15 mouse cellular contexts compared by ENCODE assay signal in genomic region chr5:133802001-133802400, GRCm38 (mm10).
DNase-seq lines count a peak whose midpoint lies in the region; ATAC-seq and TF ChIP-seq lines count a peak whose summit lies in the region.
"Had no signal": no experiment of that assay in that cellular context is flagged by ENCODE, and none has a peak within 500 bp of the region (broad histone marks: within the 10 kb centered on the region; RNA-seq: fewer than 3 reads in every experiment).

No protein-coding gene starts in this region.

- no peaks in the 10 kb centered on the region for H3K36me3 ChIP-seq in ES-E14 (ENCODE audit: control insufficient read depth, insufficient read depth, low read length, poor library complexity, severe bottlenecking)
- H3K36me3 ChIP-seq: G1E; heart, embryonic 13.5 days; neural tube, embryonic 12.5 days had no signal

- no peaks in the 10 kb centered on the region for H3K9me3 ChIP-seq in ES-E14 (ENCODE audit: control insufficient read depth, insufficient read depth, low read depth, low read length)
- H3K9me3 ChIP-seq: neural tube, embryonic 12.5 days had no signal

- H3K4me1 ChIP-seq in lung, adult 2 months (ENCODE audit: control insufficient read depth, insufficient read depth, low read length), result no peaks in the 10 kb centered on the region
- H3K4me1 ChIP-seq in ES-E14 (ENCODE audit: control insufficient read depth in 2 of 2, insufficient read depth in 2 of 2, low read length in 2 of 2, poor library complexity in 1 of 2), result no peaks in the 10 kb centered on the region
- H3K4me1 ChIP-seq: heart, embryonic 13.5 days; neural tube, embryonic 12.5 days had no signal

- H3K9ac ChIP-seq in ES-E14 (ENCODE audit: insufficient read depth, low read depth, low read length, poor library complexity, severe bottlenecking), result no peak overlapping the region
- H3K9ac ChIP-seq: heart, embryonic 13.5 days; neural tube, embryonic 12.5 days had no signal

- TF ChIP-seq CTCF in lung, adult 2 months (IDR thresholded peaks at IDR 0.05; ENCODE audit: insufficient read depth, low read length), result 0 out of 2 replicates have a peak, but pooled peaks have one; percentile 1

- peak; percentile 68 for ATAC-seq in common myeloid progenitor, adult 5-6 weeks (replicated peaks; ENCODE audit: low read depth, poor library complexity, severe bottlenecking)
- ATAC-seq: inflammation-experienced regulatory T-cells, adult 6 months had no signal

- in situ Hi-C loops in ES-E14 (cut with MboI; ENCODE audit: low sequenced_read_pairs in 2 of 2, unreplicated experiment in 2 of 2), result no loop called here

- TF ChIP-seq POLR2A in lung, adult 2 months (IDR thresholded peaks at IDR 0.05; ENCODE audit: borderline replicate concordance, extremely low read depth, low read depth, low read length), result no peak

- H3K4me3 ChIP-seq in lung, adult 2 months (replicated peaks; ENCODE audit: extremely low read depth, low read depth, low read length), result no peak overlapping the region
- no peak overlapping the region for H3K4me3 ChIP-seq in ES-E14 (ENCODE audit: insufficient read depth in 1 of 2, low read depth in 1 of 2, low read length in 2 of 2, poor library complexity in 1 of 2, severe bottlenecking in 1 of 2)
- H3K4me3 ChIP-seq: heart, embryonic 13.5 days; neural tube, embryonic 12.5 days had no signal

- no peak overlapping the region for H3K27ac ChIP-seq in ES-E14 (ENCODE audit: insufficient read depth, low read depth, low read length, poor library complexity, severe bottlenecking)
- H3K27ac ChIP-seq: heart, embryonic 13.5 days; neural tube, embryonic 12.5 days had no signal

- peak; percentile 1 for DNase-seq in heart, adult 8-10 months (ENCODE audit: low spot score)
- DNase-seq in heart, postnatal 36 days, result no peak
- DNase-seq in lung, adult 2 months, result no peak
- no peak for DNase-seq in lung, postnatal 14 days
- DNase-seq in ES-E14 (ENCODE audit: low read depth, low spot score), result no peak
- DNase-seq in adrenal gland, adult 8-10 months, result no peak
- DNase-seq: cerebellum, adult 2 months; left cerebral cortex, postnatal 4 days; right cerebral cortex, postnatal 25 days; thymus, postnatal 36 days had no signal

- intact Hi-C loops in heart, postnatal 36 days (cut with DNase I), result loop anchor here (10.0 kb wide), 3 partner anchors 203 to 1567 kb away; no protein-coding TSS in a partner anchor

- WGBS in lung, adult 2 months, result 64% methylated on average over 3 of the region's 3 CpGs

TF ChIP-seq in ES-E14, 5 proteins besides CTCF, POLR2A, EP300 and RAD21:
- TF ChIP-seq HCFC1 (IDR thresholded peaks at IDR 0.05; ENCODE audit: borderline replicate concordance, insufficient read depth, low read length) (no peak), ZNF384 (IDR thresholded peaks at IDR 0.05; ENCODE audit: low read depth, low read length) (no peak), MAFK (IDR thresholded peaks at IDR 0.05; ENCODE audit: insufficient read depth, low read depth, low read length) (no peak), CHD2 (IDR thresholded peaks at IDR 0.05; ENCODE audit: low read depth, low read length) (no peak), ZC3H11A (IDR thresholded peaks at IDR 0.05; ENCODE audit: borderline replicate concordance, low read depth, low read length) (peak; percentile 63)
